Mouse (Mus musculus) forebrain, embryonic 15.5 days (tissue): ENCODE data around the gene Btbd7. TPM values are rescaled to one million over a fixed set of nuclear protein-coding genes. Genes with fewer than 3 reads are reported as not detected.

Experiments
- ATAC-seq: fragments of 200-750 bp; cut with Nextera tagmentation; replicated peaks from 2 replicates; pipeline ENCODE4 v1.8.0; 2017; ENCODE audit warnings: mild to moderate bottlenecking, moderate TSS enrichment, moderate library complexity
- H3K27ac ChIP-seq: fragments of 300-500 bp; sonication (generic); replicated peaks from 2 replicates; pipeline ENCODE4 v1.5.1; 2015; ENCODE audit warnings: mild to moderate bottlenecking, inconsistent platforms
- H3K27me3 ChIP-seq: fragments of 300-500 bp; sonication (generic); 2 replicates; pipeline ENCODE4 v1.6.1; 2015; ENCODE audit warnings: inconsistent platforms
- H3K36me3 ChIP-seq: fragments of 300-500 bp; sonication (generic); 2 replicates; pipeline ENCODE4 v1.6.1; 2015; ENCODE audit warnings: mild to moderate bottlenecking, inconsistent platforms
- H3K4me1 ChIP-seq: fragments of 300-500 bp; sonication (generic); 2 replicates; pipeline ENCODE4 v1.6.1; 2015; ENCODE audit warnings: inconsistent platforms
- H3K4me2 ChIP-seq: fragments of 300-500 bp; sonication (generic); replicated peaks from 2 replicates; pipeline ENCODE4 v1.6.1; 2015; ENCODE audit warnings: mild to moderate bottlenecking, inconsistent platforms
- H3K4me3 ChIP-seq: fragments of 300-500 bp; sonication (generic); 2 replicates; pipeline ENCODE4 v1.5.1; 2015; ENCODE audit warnings: mild to moderate bottlenecking, inconsistent platforms
- H3K9ac ChIP-seq: fragments of 300-500 bp; sonication (generic); replicated peaks from 2 replicates; pipeline ENCODE4 v1.6.1; 2015; ENCODE audit warnings: mild to moderate bottlenecking, inconsistent platforms
- H3K9me3 ChIP-seq: fragments of 300-500 bp; sonication (generic); 2 replicates; pipeline ENCODE4 v1.6.1; 2016; ENCODE audit warnings: inconsistent platforms
- WGBS: fragments of 180-500 bp; shearing (Covaris S2); methylation state at CpG from one replicate; pipeline ENCODE4 v1.1.7; 2015; ENCODE audit warnings: mixed read lengths; 5-methylcytosine and 5-hydroxymethylcytosine counted together
- polyA plus RNA-seq: library from polyadenylated mRNA; unstranded; fragments of >200 nt; fragmentation: Nextera tagmentation; extraction: Ambion mirVana; gene quantifications from 2 replicates; pipeline ENCODE4 v1.2.1, GENCODE M21; 2015

Gene Btbd7
- polyA plus RNA-seq, 1 experiment from 2014 or later: 19.7 TPM

GRCm38 (mm10) chr12:102838271-102838670 lies 40.0 kb downstream of the Btbd7 start:
- peaks cover 18% of the 10 kb centered on the region for H3K36me3 ChIP-seq
- no peaks in the 10 kb centered on the region for H3K27me3 ChIP-seq
- WGBS: 97% methylated on average over 9 of the region's 9 CpGs
- ATAC-seq: no peak
- no peak overlapping the region for H3K9ac ChIP-seq
- no peak overlapping the region for H3K27ac ChIP-seq
- H3K4me2 ChIP-seq: no peak overlapping the region
- H3K4me3 ChIP-seq: no peak overlapping the region
- no peaks in the 10 kb centered on the region for H3K9me3 ChIP-seq
- H3K4me1 ChIP-seq: no peaks in the 10 kb centered on the region

GRCm38 (mm10) chr12:102832746-102833300 lies 45.4 kb downstream of the Btbd7 start:
- Histone ChIP-seq H3K4me1 (0 out of 2 replicates have a peak, but pooled peaks cover 3% of the 10 kb centered on the region), H3K9me3 (no peaks in the 10 kb centered on the region), H3K27me3 (no peaks in the 10 kb centered on the region), H3K9ac (no peak overlapping the region), H3K4me2 (no peak overlapping the region), H3K4me3 (no peak overlapping the region), H3K27ac (no peak overlapping the region), H3K36me3 (peaks cover 6% of the 10 kb centered on the region)
- WGBS: 82% methylated on average over 1 of the region's 1 CpGs
- no peak for ATAC-seq

GRCm38 (mm10) chr12:102831888-102832287 lies 46.4 kb downstream of the Btbd7 start:
- H3K27ac ChIP-seq: no peak overlapping the region
- 92% methylated on average over 1 of the region's 1 CpGs for WGBS
- H3K9me3 ChIP-seq: no peaks in the 10 kb centered on the region
- no peak overlapping the region for H3K4me3 ChIP-seq
- H3K9ac ChIP-seq: no peak overlapping the region
- H3K4me1 ChIP-seq: 0 out of 2 replicates have a peak, but pooled peaks cover 3% of the 10 kb centered on the region
- no peaks in the 10 kb centered on the region for H3K27me3 ChIP-seq
- H3K36me3 ChIP-seq: peaks cover 2% of the 10 kb centered on the region; the same call in 1 of the 2 replicates
- no peak for ATAC-seq
- no peak overlapping the region for H3K4me2 ChIP-seq

- WGBS: 91% methylated on average over 1 of the region's 1 CpGs
- H3K4me2 ChIP-seq: no peak overlapping the region
Measured at GRCm38 (mm10) chr12:102827119-102827518, 51.2 kb downstream of the Btbd7 start.

GRCm38 (mm10) chr12:102826399-102826798 lies 51.9 kb downstream of the Btbd7 start:
- Histone ChIP-seq H3K27me3 (no peaks in the 10 kb centered on the region), H3K4me3 (no peak overlapping the region), H3K9me3 (no peaks in the 10 kb centered on the region), H3K4me1 (no peaks in the 10 kb centered on the region), H3K4me2 (no peak overlapping the region), H3K27ac (no peak overlapping the region), H3K36me3 (no peaks in the 10 kb centered on the region; the same call in 1 of the 2 replicates), H3K9ac (no peak overlapping the region)
- WGBS: 100% methylated on average over 1 of the region's 1 CpGs
- ATAC-seq: no peak

More at GRCm38 (mm10) chr12:102827119-102827518, 51.2 kb downstream of the Btbd7 start:
- no peak for ATAC-seq
- Histone ChIP-seq H3K9ac (no peak overlapping the region), H3K27ac (no peak overlapping the region), H3K27me3 (no peaks in the 10 kb centered on the region), H3K4me3 (no peak overlapping the region), H3K4me1 (no peaks in the 10 kb centered on the region), H3K9me3 (no peaks in the 10 kb centered on the region), H3K36me3 (peaks cover 2% of the 10 kb centered on the region; the same call in 1 of the 2 replicates)

- no peak for ATAC-seq
- WGBS: 82% methylated on average over 1 of the region's 1 CpGs
- no peaks in the 10 kb centered on the region for H3K27me3 ChIP-seq
- no peak overlapping the region for H3K4me3 ChIP-seq
- no peak overlapping the region for H3K27ac ChIP-seq
- no peak overlapping the region for H3K9ac ChIP-seq
- H3K36me3 ChIP-seq: peaks cover 15% of the 10 kb centered on the region
- no peak overlapping the region for H3K4me2 ChIP-seq
- no peaks in the 10 kb centered on the region for H3K4me1 ChIP-seq
- H3K9me3 ChIP-seq: no peaks in the 10 kb centered on the region
Measured at GRCm38 (mm10) chr12:102814858-102815257, 63.4 kb downstream of the Btbd7 start.

- ATAC-seq: no peak
- no peak overlapping the region for H3K9ac ChIP-seq
- H3K27ac ChIP-seq: no peak overlapping the region
- H3K9me3 ChIP-seq: no peaks in the 10 kb centered on the region
- H3K4me1 ChIP-seq: no peaks in the 10 kb centered on the region
- no peak overlapping the region for H3K4me2 ChIP-seq
- peaks cover 8% of the 10 kb centered on the region; the same call in 1 of the 2 replicates for H3K36me3 ChIP-seq
- 100% methylated on average over 2 of the region's 2 CpGs for WGBS
- H3K27me3 ChIP-seq: no peaks in the 10 kb centered on the region
- H3K4me3 ChIP-seq: no peak overlapping the region
Measured at GRCm38 (mm10) chr12:102799528-102799927, 78.7 kb downstream of the Btbd7 start.

- Histone ChIP-seq H3K27ac (no peak overlapping the region), H3K4me2 (no peak overlapping the region), H3K27me3 (no peaks in the 10 kb centered on the region), H3K36me3 (peaks cover 62% of the 10 kb centered on the region), H3K9me3 (no peaks in the 10 kb centered on the region), H3K4me3 (no peak overlapping the region), H3K9ac (no peak overlapping the region), H3K4me1 (no peaks in the 10 kb centered on the region)
- WGBS: 91% methylated on average over 7 of the region's 7 CpGs
- ATAC-seq: no peak
Measured at GRCm38 (mm10) chr12:102787927-102788326, 90.3 kb downstream of the Btbd7 start.

GRCm38 (mm10) chr12:102785593-102785985 lies 92.7 kb downstream of the Btbd7 start:
- Histone ChIP-seq H3K4me2 (no peak overlapping the region), H3K4me3 (no peak overlapping the region), H3K9me3 (no peaks in the 10 kb centered on the region), H3K4me1 (no peaks in the 10 kb centered on the region), H3K27me3 (no peaks in the 10 kb centered on the region), H3K9ac (no peak overlapping the region), H3K27ac (no peak overlapping the region), H3K36me3 (peaks cover 46% of the 10 kb centered on the region)
- no peak for ATAC-seq
- 84% methylated on average over 5 of the region's 5 CpGs for WGBS

- H3K4me3 ChIP-seq: no peak overlapping the region
- H3K36me3 ChIP-seq: peaks cover 43% of the 10 kb centered on the region
- ATAC-seq: no peak
Measured at GRCm38 (mm10) chr12:102784899-102785592, 93.2 kb downstream of the Btbd7 start.

GRCm38 (mm10) chr12:102782841-102783240 lies 95.4 kb downstream of the Btbd7 start:
- H3K9me3 ChIP-seq: no peaks in the 10 kb centered on the region
- peaks cover 31% of the 10 kb centered on the region for H3K36me3 ChIP-seq
- 95% methylated on average over 5 of the region's 5 CpGs for WGBS
- H3K4me3 ChIP-seq: no peak overlapping the region
- H3K4me2 ChIP-seq: no peak overlapping the region
- H3K27ac ChIP-seq: no peak overlapping the region
- no peak for ATAC-seq
- H3K4me1 ChIP-seq: no peaks in the 10 kb centered on the region
- no peak overlapping the region for H3K9ac ChIP-seq
- H3K27me3 ChIP-seq: no peaks in the 10 kb centered on the region

More at GRCm38 (mm10) chr12:102784899-102785592, 93.2 kb downstream of the Btbd7 start:
- 91% methylated on average over 19 of the region's 19 CpGs for WGBS
- Histone ChIP-seq H3K9me3 (no peaks in the 10 kb centered on the region), H3K4me2 (no peak overlapping the region), H3K27me3 (no peaks in the 10 kb centered on the region), H3K4me1 (no peaks in the 10 kb centered on the region), H3K9ac (no peak overlapping the region), H3K27ac (no peak overlapping the region)

GRCm38 (mm10) chr12:102779452-102779851 lies 98.8 kb downstream of the Btbd7 start:
- Histone ChIP-seq H3K36me3 (peaks cover 37% of the 10 kb centered on the region), H3K4me2 (no peak overlapping the region), H3K27me3 (no peaks in the 10 kb centered on the region), H3K27ac (no peak overlapping the region), H3K9me3 (no peaks in the 10 kb centered on the region), H3K9ac (no peak overlapping the region), H3K4me3 (no peak overlapping the region), H3K4me1 (no peaks in the 10 kb centered on the region)
- ATAC-seq: no peak
- 59% methylated on average over 3 of the region's 3 CpGs for WGBS
